Mouse (Mus musculus): ENCODE data around the gene Ren1.

GRCm38 (mm10) chr1:133311946-133312345 is 38.4 kb upstream of the Ren1 start:
- TF ChIP-seq CTCF (conservative IDR thresholded peaks at IDR 0.05; ENCODE audit: low read length) = no peak
- no peak for TF ChIP-seq POU5F1 (IDR thresholded peaks at IDR 0.05; ENCODE audit: borderline replicate concordance, low read length)
- TF ChIP-seq NANOG (IDR thresholded peaks at IDR 0.05; ENCODE audit: borderline replicate concordance, low read length) = no peak
